Mouse (Mus musculus): ENCODE data around the gene Acr. TPM values are rescaled to one million over a fixed set of nuclear protein-coding genes. Genes with fewer than 3 reads are reported as not detected.

Gene Acr
- polyA plus RNA-seq, 1 experiment from 2014 or later = not detected

- Histone ChIP-seq H3K27me3 (ENCODE audit: insufficient read depth, low read length) (peaks cover 4% of the 10 kb centered on the region; the same call in 1 of the 2 replicates), H3K27ac (ENCODE audit: low read depth) (no peak overlapping the region), H3K4me1 (ENCODE audit: insufficient read depth) (no peaks in the 10 kb centered on the region), H3K4me3 (ENCODE audit: low read depth, low read length) (no peak overlapping the region), H3K4me2 (ENCODE audit: low read depth, low read length) (no peak overlapping the region), H3K9ac (replicated peaks) (no peak overlapping the region), H3K9me3 (ENCODE audit: low read length) (no peaks in the 10 kb centered on the region), H3K36me3 (replicated peaks; ENCODE audit: insufficient read depth, low read length) (no peaks in the 10 kb centered on the region)
- WGBS (ENCODE audit: insufficient replicate concordance) = 74% methylated on average over 8 of the region's 8 CpGs
- TF ChIP-seq EP300 (IDR thresholded peaks at IDR 0.05; ENCODE audit: low read depth) = no peak
- no peak for TF ChIP-seq CTCF (IDR thresholded peaks at IDR 0.05; ENCODE audit: low read depth)
- no peak for ATAC-seq
- DNase-seq = no peak
These were observed 20.8 kb upstream of the Acr start for GRCm38 (mm10) chr15:89547321-89547720.

- H3K9ac ChIP-seq (replicated peaks) = no peak overlapping the region
- DNase-seq (no peak), ATAC-seq (no peak)
- 0 out of 2 replicates have a peak overlapping the region, but pooled peaks have one; percentile 15 for H3K4me2 ChIP-seq (ENCODE audit: low read depth, low read length)
- H3K27ac ChIP-seq (ENCODE audit: low read depth) = no peak overlapping the region
- no peaks in the 10 kb centered on the region for H3K9me3 ChIP-seq (ENCODE audit: low read length)
- H3K4me3 ChIP-seq (ENCODE audit: low read depth, low read length) = no peak overlapping the region
- H3K36me3 ChIP-seq (replicated peaks; ENCODE audit: insufficient read depth, low read length) = no peaks in the 10 kb centered on the region
- no peak for TF ChIP-seq EP300 (IDR thresholded peaks at IDR 0.05; ENCODE audit: low read depth)
- no peak for TF ChIP-seq CTCF (IDR thresholded peaks at IDR 0.05; ENCODE audit: low read depth)
- H3K27me3 ChIP-seq (ENCODE audit: insufficient read depth, low read length) = peaks cover 4% of the 10 kb centered on the region; the same call in 1 of the 2 replicates
- 61% methylated on average over 55 of the region's 58 CpGs for WGBS (ENCODE audit: insufficient replicate concordance)
- no peaks in the 10 kb centered on the region for H3K4me1 ChIP-seq (ENCODE audit: insufficient read depth)
These were observed 20.1 kb upstream of the Acr start for GRCm38 (mm10) chr15:89547824-89548601.

GRCm38 (mm10) chr15:89548837-89549236 is 19.3 kb upstream of the Acr start:
- Histone ChIP-seq H3K27me3 (ENCODE audit: insufficient read depth, low read length) (peaks cover 4% of the 10 kb centered on the region; the same call in 1 of the 2 replicates), H3K4me2 (ENCODE audit: low read depth, low read length) (no peak overlapping the region), H3K9me3 (ENCODE audit: low read length) (no peaks in the 10 kb centered on the region), H3K36me3 (replicated peaks; ENCODE audit: insufficient read depth, low read length) (no peaks in the 10 kb centered on the region), H3K4me3 (ENCODE audit: low read depth, low read length) (no peak overlapping the region), H3K4me1 (ENCODE audit: insufficient read depth) (no peaks in the 10 kb centered on the region), H3K9ac (replicated peaks) (no peak overlapping the region), H3K27ac (ENCODE audit: low read depth) (no peak overlapping the region)
- no peak for ATAC-seq
- TF ChIP-seq EP300 (IDR thresholded peaks at IDR 0.05; ENCODE audit: low read depth) (no peak), CTCF (IDR thresholded peaks at IDR 0.05; ENCODE audit: low read depth) (no peak)
- 73% methylated on average over 11 of the region's 11 CpGs for WGBS (ENCODE audit: insufficient replicate concordance)
- no peak for DNase-seq

GRCm38 (mm10) chr15:89550506-89550905 is 17.6 kb upstream of the Acr start:
- no peak overlapping the region for H3K4me2 ChIP-seq (ENCODE audit: low read depth, low read length)
- peaks cover 4% of the 10 kb centered on the region; the same call in 1 of the 2 replicates for H3K27me3 ChIP-seq (ENCODE audit: insufficient read depth, low read length)
- ATAC-seq (no peak), DNase-seq (no peak)
- no peak overlapping the region for H3K27ac ChIP-seq (ENCODE audit: low read depth)
- H3K9me3 ChIP-seq (ENCODE audit: low read length) = no peaks in the 10 kb centered on the region
- H3K36me3 ChIP-seq (replicated peaks; ENCODE audit: insufficient read depth, low read length) = no peaks in the 10 kb centered on the region
- WGBS (ENCODE audit: insufficient replicate concordance) = 85% methylated on average over 8 of the region's 8 CpGs
- H3K9ac ChIP-seq (replicated peaks) = no peak overlapping the region
- H3K4me1 ChIP-seq (ENCODE audit: insufficient read depth) = no peaks in the 10 kb centered on the region
- no peak for TF ChIP-seq EP300 (IDR thresholded peaks at IDR 0.05; ENCODE audit: low read depth)
- no peak for TF ChIP-seq CTCF (IDR thresholded peaks at IDR 0.05; ENCODE audit: low read depth)
- no peak overlapping the region for H3K4me3 ChIP-seq (ENCODE audit: low read depth, low read length)

- Histone ChIP-seq H3K9me3 (ENCODE audit: low read length) (no peaks in the 10 kb centered on the region), H3K9ac (replicated peaks) (no peak overlapping the region), H3K4me2 (ENCODE audit: low read depth, low read length) (no peak overlapping the region), H3K36me3 (replicated peaks; ENCODE audit: insufficient read depth, low read length) (no peaks in the 10 kb centered on the region), H3K27ac (ENCODE audit: low read depth) (no peak overlapping the region), H3K27me3 (ENCODE audit: insufficient read depth, low read length) (peaks cover 4% of the 10 kb centered on the region; the same call in 1 of the 2 replicates), H3K4me1 (ENCODE audit: insufficient read depth) (no peaks in the 10 kb centered on the region), H3K4me3 (ENCODE audit: low read depth, low read length) (no peak overlapping the region)
- DNase-seq (no peak), ATAC-seq (no peak)
- TF ChIP-seq EP300 (IDR thresholded peaks at IDR 0.05; ENCODE audit: low read depth) = no peak
- TF ChIP-seq CTCF (IDR thresholded peaks at IDR 0.05; ENCODE audit: low read depth) = no peak
- WGBS (ENCODE audit: insufficient replicate concordance) = 77% methylated on average over 1 of the region's 1 CpGs
These were observed 16.4 kb upstream of the Acr start for GRCm38 (mm10) chr15:89551733-89552132.

- no peak overlapping the region for H3K4me2 ChIP-seq (ENCODE audit: low read depth, low read length)
- H3K27ac ChIP-seq (ENCODE audit: low read depth) = no peak overlapping the region
- 67% methylated on average over 6 of the region's 6 CpGs for WGBS (ENCODE audit: insufficient replicate concordance)
- no peaks in the 10 kb centered on the region for H3K36me3 ChIP-seq (replicated peaks; ENCODE audit: insufficient read depth, low read length)
- H3K27me3 ChIP-seq (ENCODE audit: insufficient read depth, low read length) = 0 out of 2 replicates have a peak, but pooled peaks cover 3% of the 10 kb centered on the region
- no peaks in the 10 kb centered on the region for H3K9me3 ChIP-seq (ENCODE audit: low read length)
- DNase-seq = no peak
- TF ChIP-seq EP300 (IDR thresholded peaks at IDR 0.05; ENCODE audit: low read depth) = no peak
- no peak for TF ChIP-seq CTCF (IDR thresholded peaks at IDR 0.05; ENCODE audit: low read depth)
- H3K4me3 ChIP-seq (ENCODE audit: low read depth, low read length) = no peak overlapping the region
- H3K9ac ChIP-seq (replicated peaks) = no peak overlapping the region
- no peaks in the 10 kb centered on the region for H3K4me1 ChIP-seq (ENCODE audit: insufficient read depth)
- ATAC-seq = no peak
These were observed 12.5 kb upstream of the Acr start for GRCm38 (mm10) chr15:89555591-89555990.
